Mouse (Mus musculus): ENCODE data around the gene Lpar2.

DNA sequence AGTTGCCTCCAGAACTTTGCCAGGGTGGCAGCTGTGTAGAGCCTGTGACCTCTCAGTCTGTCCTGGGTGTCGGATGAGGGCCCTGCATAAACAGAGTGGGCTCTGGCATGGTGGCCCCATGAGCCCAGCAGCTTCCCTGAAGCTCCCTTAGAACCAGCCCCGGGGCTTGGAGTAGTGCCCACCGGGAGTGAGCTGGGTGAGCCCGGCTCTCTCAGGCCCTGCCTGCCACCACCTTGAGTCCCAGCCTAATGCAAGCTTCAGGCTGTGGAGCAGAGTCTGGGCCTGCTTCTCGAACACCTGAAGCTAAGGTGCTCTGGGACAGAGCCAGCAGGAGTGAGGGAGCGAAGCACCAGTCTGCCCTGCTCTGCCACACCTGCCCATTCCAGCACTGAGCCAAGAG, 48.7 kb downstream of the Lpar2 start:
- no peak for TF ChIP-seq CTCF (IDR thresholded peaks at IDR 0.05; ENCODE audit: borderline replicate concordance, control insufficient read depth, extremely low read depth, insufficient read depth, low read length, poor library complexity)
- no peak for TF ChIP-seq POLR2A (IDR thresholded peaks at IDR 0.05; ENCODE audit: control insufficient read depth, extremely low read depth, insufficient read depth, low read length, poor library complexity)

All from thymus, adult 2 months (tissue).